Mouse (Mus musculus): ENCODE results near the gene Larp4b.

Larp4b gene

DNA sequence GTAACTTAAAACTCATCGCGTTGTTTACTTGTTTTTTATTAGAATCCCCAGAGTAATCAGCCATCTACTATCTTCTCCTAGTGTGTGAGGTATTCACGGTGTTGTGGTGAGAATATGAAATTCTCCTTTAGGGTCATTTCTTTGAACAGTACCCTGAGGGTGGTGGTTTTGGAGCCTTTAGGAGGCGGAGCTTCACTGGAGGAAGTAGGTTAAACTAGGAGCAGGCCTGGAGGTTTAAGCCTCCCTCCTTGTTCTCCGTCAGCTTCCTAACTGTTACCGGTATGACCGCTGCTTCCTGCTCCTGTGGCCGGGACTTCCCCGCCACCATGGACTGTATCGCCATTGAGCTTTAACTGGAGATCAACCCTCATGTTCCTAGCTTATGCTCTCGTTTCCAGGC, 86.5 kb downstream of the Larp4b start:
- DNase-seq (ENCODE audit: low spot score): no peak

DNA sequence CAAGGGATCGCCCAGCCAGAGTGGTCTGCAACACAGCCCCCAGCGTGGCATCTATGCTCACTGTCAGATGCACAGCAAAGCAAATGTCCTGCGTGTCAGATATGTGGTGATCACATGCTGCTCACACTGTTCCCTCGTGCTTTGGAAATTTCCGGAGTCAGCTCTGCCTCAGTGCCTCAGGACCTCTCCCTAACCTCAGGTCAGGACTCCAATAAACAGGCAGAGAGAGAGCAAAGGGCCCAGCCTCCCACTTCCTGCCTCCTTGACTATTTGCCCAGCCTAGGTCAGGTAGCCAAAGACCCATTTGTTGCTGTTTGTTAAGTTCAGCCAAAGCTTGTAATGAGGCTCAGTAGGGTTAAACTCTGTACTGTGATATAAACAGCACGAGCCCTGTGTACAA, 87.4 kb downstream of the Larp4b start:
- no peak for DNase-seq (ENCODE audit: low spot score)

GRCm38 (mm10) chr13:9181666-9182264, 88.1 kb downstream of the Larp4b start:
- DNase-seq (ENCODE audit: low spot score): peak; percentile 89

- no peak for DNase-seq (ENCODE audit: low spot score)
Measured at GRCm38 (mm10) chr13:9184281-9184680, 90.6 kb downstream of the Larp4b start.

DNA sequence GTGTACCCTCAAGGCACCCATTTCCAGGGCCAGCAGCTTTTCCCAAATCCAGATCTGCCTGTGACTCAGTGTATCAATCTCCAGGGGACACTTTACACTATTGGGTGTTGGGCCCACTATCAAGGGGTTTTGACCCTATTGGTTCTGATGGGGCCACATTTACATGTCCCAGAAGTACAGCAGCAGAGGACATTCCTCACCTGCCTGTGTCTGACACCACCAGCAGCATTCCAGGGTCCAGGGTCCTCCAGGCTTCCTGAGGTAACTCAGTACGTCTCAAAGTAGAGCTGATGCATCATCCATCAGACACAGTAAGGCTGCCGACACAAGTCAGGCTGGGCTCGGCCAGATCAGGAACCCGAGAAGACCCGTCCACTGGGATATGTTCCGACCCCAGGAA, 91.0 kb downstream of the Larp4b start:
- DNase-seq (ENCODE audit: low spot score): no peak

GRCm38 (mm10) chr13:9187156-9187555, 93.5 kb downstream of the Larp4b start:
- no peak for DNase-seq (ENCODE audit: low spot score)

GRCm38 (mm10) chr13:9187566-9188530, 94.2 kb downstream of the Larp4b start:
- no peak for DNase-seq (ENCODE audit: low spot score)

DNA sequence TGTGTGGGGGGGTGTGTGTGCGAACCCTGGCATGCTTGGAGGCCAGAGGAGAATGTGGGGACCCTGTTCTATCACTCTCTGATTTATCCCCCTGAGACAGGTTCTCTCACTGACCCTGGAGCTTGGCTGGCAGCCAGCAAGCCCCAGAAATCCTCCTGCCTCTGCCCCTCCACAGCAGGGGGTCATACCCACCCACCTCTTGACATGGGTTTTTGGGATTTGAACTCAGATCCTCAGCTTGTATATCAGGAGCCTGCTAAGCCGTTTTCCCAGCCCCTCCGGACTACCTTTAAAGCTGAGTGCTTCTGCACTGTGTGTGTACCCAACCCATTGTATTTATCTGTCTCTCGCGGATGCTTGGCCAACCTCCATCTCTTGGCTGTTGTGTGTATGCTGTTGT, 95.8 kb downstream of the Larp4b start:
- no peak for DNase-seq (ENCODE audit: low spot score)

- peak; percentile 30 for DNase-seq (ENCODE audit: low spot score)
Measured at GRCm38 (mm10) chr13:9191172-9192140, 97.8 kb downstream of the Larp4b start.

DNA sequence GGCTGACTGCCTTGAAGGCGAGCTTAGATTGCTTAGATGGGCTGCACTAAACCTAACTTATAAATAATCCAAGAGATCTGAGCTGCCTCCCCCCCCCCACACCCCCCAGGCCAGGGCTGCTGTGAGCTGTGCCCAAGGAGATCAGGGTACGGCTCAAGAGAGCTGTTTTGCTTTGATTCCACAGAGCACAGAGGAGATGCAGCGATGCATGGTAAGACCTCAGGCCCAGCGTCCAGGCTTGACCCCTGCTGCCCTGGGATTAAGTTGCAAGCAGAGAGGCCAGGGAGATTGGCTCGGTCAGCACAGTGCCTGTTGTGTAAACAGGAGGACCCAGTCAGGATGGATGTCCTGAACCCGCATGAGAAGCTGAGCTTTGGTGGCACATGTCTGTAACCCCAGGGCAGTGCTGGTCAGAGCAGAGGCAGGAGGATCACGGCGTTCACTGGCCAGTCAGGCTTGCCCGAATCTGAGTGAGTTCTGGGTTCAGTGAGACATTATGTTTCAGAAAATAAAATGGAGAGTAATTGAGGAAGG, 99.2 kb downstream of the Larp4b start:
- DNase-seq (ENCODE audit: low spot score): peak; percentile 43

- no peak for DNase-seq (ENCODE audit: low spot score)
Measured at GRCm38 (mm10) chr13:9194656-9195055, 101.0 kb downstream of the Larp4b start.

GRCm38 (mm10) chr13:9195565-9195964, 101.9 kb downstream of the Larp4b start:
- no peak for DNase-seq (ENCODE audit: low spot score)

- no peak for DNase-seq (ENCODE audit: low spot score)
Measured at GRCm38 (mm10) chr13:9198106-9198505, 104.4 kb downstream of the Larp4b start.

GRCm38 (mm10) chr13:9198728-9199464, 105.2 kb downstream of the Larp4b start:
- DNase-seq (ENCODE audit: low spot score): peak; percentile 62

GRCm38 (mm10) chr13:9199465-9199844, 105.8 kb downstream of the Larp4b start:
- DNase-seq (ENCODE audit: low spot score): no peak

DNA sequence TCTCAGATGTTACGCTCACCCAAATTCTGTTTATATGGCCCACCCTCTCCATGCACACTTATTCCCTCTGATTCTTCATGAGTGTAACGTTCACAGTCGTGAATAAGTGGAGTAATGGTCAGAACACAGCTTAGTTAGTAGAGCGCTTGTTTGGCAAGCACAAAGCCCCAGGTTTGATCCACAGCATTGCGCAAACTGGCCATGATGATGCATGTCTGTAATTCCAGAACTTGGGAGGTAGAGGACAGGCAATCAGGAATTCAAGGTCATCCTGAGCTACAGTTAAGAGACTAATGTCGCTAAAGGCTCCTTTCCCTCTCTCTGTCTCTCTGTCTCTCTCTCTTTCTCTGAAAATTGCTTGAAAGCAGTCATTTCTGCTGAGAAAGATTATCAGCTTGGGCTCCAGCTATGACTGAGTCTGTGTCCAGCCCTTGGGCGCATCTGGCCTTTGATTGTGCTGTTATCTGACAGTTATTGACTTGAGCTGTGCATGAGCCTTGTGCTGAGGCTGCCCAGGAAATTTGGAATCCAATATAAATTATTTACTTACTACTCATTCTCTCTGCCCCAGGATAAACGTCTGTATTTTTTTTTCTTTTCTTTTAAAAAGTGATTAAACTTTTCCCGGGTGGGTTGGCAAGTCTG, 129.2 kb downstream of the Larp4b start:
- no peak for DNase-seq (ENCODE audit: low spot score)
